Mouse (Mus musculus): ENCODE measurements at regions not wholly inside any gene's neighbourhood (a gene's known extent, or its start where the extent isn't known, plus 50 kb on each side); places are given as distances from the start of the nearest gene placed in this dataset.

GRCm38 (mm10) chr12:112327411-112327810 lies 161.8 kb upstream of the A530016L24Rik start:
- no peak for DNase-seq (ENCODE audit: low read depth, low spot score)
- no peak for TF ChIP-seq ZNF384 (IDR thresholded peaks at IDR 0.05; ENCODE audit: low read depth, low read length)
- TF ChIP-seq MAFK (IDR thresholded peaks at IDR 0.05; ENCODE audit: insufficient read depth, low read depth, low read length), result no peak
- no peak for TF ChIP-seq ZC3H11A (IDR thresholded peaks at IDR 0.05; ENCODE audit: borderline replicate concordance, low read depth, low read length)
- TF ChIP-seq CHD2 (IDR thresholded peaks at IDR 0.05; ENCODE audit: low read depth, low read length), result no peak
- no peak for TF ChIP-seq HCFC1 (IDR thresholded peaks at IDR 0.05; ENCODE audit: borderline replicate concordance, insufficient read depth, low read length)
- Histone ChIP-seq H3K36me3 (ENCODE audit: control insufficient read depth, insufficient read depth, low read length, poor library complexity, severe bottlenecking) (no peaks in the 10 kb centered on the region), H3K9me3 (ENCODE audit: control insufficient read depth, insufficient read depth, low read depth, low read length) (no peaks in the 10 kb centered on the region), H3K27ac (ENCODE audit: insufficient read depth, low read depth, low read length, poor library complexity, severe bottlenecking) (no peak overlapping the region), H3K4me3 (ENCODE audit: insufficient read depth in 1 of 2, low read depth in 1 of 2, low read length in 2 of 2, poor library complexity in 1 of 2, severe bottlenecking in 1 of 2) (no peak overlapping the region), H3K9ac (ENCODE audit: insufficient read depth, low read depth, low read length, poor library complexity, severe bottlenecking) (no peak overlapping the region), H3K4me1 (ENCODE audit: control insufficient read depth in 2 of 2, insufficient read depth in 2 of 2, low read length in 2 of 2, poor library complexity in 1 of 2) (0 out of 4 replicates have a peak, but pooled peaks cover 0 to 6% of the 10 kb centered on the region in 2 experiments)
- in situ Hi-C loops (cut with MboI; ENCODE audit: low sequenced_read_pairs in 2 of 2, unreplicated experiment in 2 of 2), result no loop called here

GRCm38 (mm10) chr12:112328809-112329575 lies 160.3 kb upstream of the A530016L24Rik start:
- TF ChIP-seq ZNF384 (IDR thresholded peaks at IDR 0.05; ENCODE audit: low read depth, low read length) (no peak), CHD2 (IDR thresholded peaks at IDR 0.05; ENCODE audit: low read depth, low read length) (no peak), HCFC1 (IDR thresholded peaks at IDR 0.05; ENCODE audit: borderline replicate concordance, insufficient read depth, low read length) (no peak)
- H3K9ac ChIP-seq (ENCODE audit: insufficient read depth, low read depth, low read length, poor library complexity, severe bottlenecking), result no peak overlapping the region
- no peak overlapping the region; the same call in 1 of the 2 replicates for H3K27ac ChIP-seq (ENCODE audit: insufficient read depth, low read depth, low read length, poor library complexity, severe bottlenecking)
- 0 out of 4 replicates have a peak, but pooled peaks cover 0 to 6% of the 10 kb centered on the region in 2 experiments for H3K4me1 ChIP-seq (ENCODE audit: control insufficient read depth in 2 of 2, insufficient read depth in 2 of 2, low read length in 2 of 2, poor library complexity in 1 of 2)
- no peaks in the 10 kb centered on the region for H3K36me3 ChIP-seq (ENCODE audit: control insufficient read depth, insufficient read depth, low read length, poor library complexity, severe bottlenecking)
- no peak for DNase-seq (ENCODE audit: low read depth, low spot score)
- H3K9me3 ChIP-seq (ENCODE audit: control insufficient read depth, insufficient read depth, low read depth, low read length), result no peaks in the 10 kb centered on the region
- in situ Hi-C loops (cut with MboI; ENCODE audit: low sequenced_read_pairs in 2 of 2, unreplicated experiment in 2 of 2), result no loop called here
- no peak overlapping the region for H3K4me3 ChIP-seq (ENCODE audit: insufficient read depth in 1 of 2, low read depth in 1 of 2, low read length in 2 of 2, poor library complexity in 1 of 2, severe bottlenecking in 1 of 2)

GRCm38 (mm10) chr12:112329701-112330301 lies 159.4 kb upstream of the A530016L24Rik start:
- no peaks in the 10 kb centered on the region for H3K9me3 ChIP-seq (ENCODE audit: control insufficient read depth, insufficient read depth, low read depth, low read length)
- no peak overlapping the region for H3K4me3 ChIP-seq (ENCODE audit: insufficient read depth in 1 of 2, low read depth in 1 of 2, low read length in 2 of 2, poor library complexity in 1 of 2, severe bottlenecking in 1 of 2)
- DNase-seq (ENCODE audit: low read depth, low spot score), result no peak
- no peaks in the 10 kb centered on the region for H3K36me3 ChIP-seq (ENCODE audit: control insufficient read depth, insufficient read depth, low read length, poor library complexity, severe bottlenecking)
- no peak overlapping the region for H3K27ac ChIP-seq (ENCODE audit: insufficient read depth, low read depth, low read length, poor library complexity, severe bottlenecking)
- in situ Hi-C loops (cut with MboI; ENCODE audit: low sequenced_read_pairs in 2 of 2, unreplicated experiment in 2 of 2), result no loop called here
- 0 out of 4 replicates have a peak, but pooled peaks cover 0 to 6% of the 10 kb centered on the region in 2 experiments for H3K4me1 ChIP-seq (ENCODE audit: control insufficient read depth in 2 of 2, insufficient read depth in 2 of 2, low read length in 2 of 2, poor library complexity in 1 of 2)
- TF ChIP-seq HCFC1 (IDR thresholded peaks at IDR 0.05; ENCODE audit: borderline replicate concordance, insufficient read depth, low read length) (no peak), MAFK (IDR thresholded peaks at IDR 0.05; ENCODE audit: insufficient read depth, low read depth, low read length) (no peak), ZC3H11A (IDR thresholded peaks at IDR 0.05; ENCODE audit: borderline replicate concordance, low read depth, low read length) (no peak), ZNF384 (IDR thresholded peaks at IDR 0.05; ENCODE audit: low read depth, low read length) (no peak), CHD2 (IDR thresholded peaks at IDR 0.05; ENCODE audit: low read depth, low read length) (no peak)
- no peak overlapping the region for H3K9ac ChIP-seq (ENCODE audit: insufficient read depth, low read depth, low read length, poor library complexity, severe bottlenecking)

GRCm38 (mm10) chr12:112330557-112330956 lies 158.7 kb upstream of the A530016L24Rik start:
- 0 out of 4 replicates have a peak, but pooled peaks cover 0 to 6% of the 10 kb centered on the region in 2 experiments for H3K4me1 ChIP-seq (ENCODE audit: control insufficient read depth in 2 of 2, insufficient read depth in 2 of 2, low read length in 2 of 2, poor library complexity in 1 of 2)
- no peaks in the 10 kb centered on the region for H3K9me3 ChIP-seq (ENCODE audit: control insufficient read depth, insufficient read depth, low read depth, low read length)
- no peak for DNase-seq (ENCODE audit: low read depth, low spot score)
- in situ Hi-C loops (cut with MboI; ENCODE audit: low sequenced_read_pairs in 2 of 2, unreplicated experiment in 2 of 2), result no loop called here
- no peak overlapping the region for H3K9ac ChIP-seq (ENCODE audit: insufficient read depth, low read depth, low read length, poor library complexity, severe bottlenecking)
- H3K27ac ChIP-seq (ENCODE audit: insufficient read depth, low read depth, low read length, poor library complexity, severe bottlenecking), result no peak overlapping the region
- H3K4me3 ChIP-seq (ENCODE audit: insufficient read depth in 1 of 2, low read depth in 1 of 2, low read length in 2 of 2, poor library complexity in 1 of 2, severe bottlenecking in 1 of 2), result no peak overlapping the region
- H3K36me3 ChIP-seq (ENCODE audit: control insufficient read depth, insufficient read depth, low read length, poor library complexity, severe bottlenecking), result no peaks in the 10 kb centered on the region
- no peak for TF ChIP-seq ZNF384 (IDR thresholded peaks at IDR 0.05; ENCODE audit: low read depth, low read length)
- no peak for TF ChIP-seq CHD2 (IDR thresholded peaks at IDR 0.05; ENCODE audit: low read depth, low read length)
- TF ChIP-seq MAFK (IDR thresholded peaks at IDR 0.05; ENCODE audit: insufficient read depth, low read depth, low read length), result no peak
- no peak for TF ChIP-seq ZC3H11A (IDR thresholded peaks at IDR 0.05; ENCODE audit: borderline replicate concordance, low read depth, low read length)
- no peak for TF ChIP-seq HCFC1 (IDR thresholded peaks at IDR 0.05; ENCODE audit: borderline replicate concordance, insufficient read depth, low read length)

Measured in ES-E14 (cell line).